Mouse (Mus musculus): ENCODE measurements around the gene Olfr873.
"Not testable (repeated sequence)": the region's sequence is repeated elsewhere in the genome, so short reads cannot be mapped to it uniquely, and the experiment has no call there.

Olfr873 gene

GRCm38 (mm10) chr9:20298232-20298631 lies at the start of gene Olfr873:
Gene Olfr873 (plus strand): TSS chr9:20298532.
- no peak for DNase-seq (ENCODE audit: low read depth, low spot score)

GRCm38 (mm10) chr9:20282051-20282450 lies 16.3 kb upstream of the Olfr873 start, which contains the start of gene Olfr39:
Gene Olfr39 (plus strand): TSS chr9:20282351.
- DNase-seq (ENCODE audit: low read depth, low spot score), result no peak

DNA sequence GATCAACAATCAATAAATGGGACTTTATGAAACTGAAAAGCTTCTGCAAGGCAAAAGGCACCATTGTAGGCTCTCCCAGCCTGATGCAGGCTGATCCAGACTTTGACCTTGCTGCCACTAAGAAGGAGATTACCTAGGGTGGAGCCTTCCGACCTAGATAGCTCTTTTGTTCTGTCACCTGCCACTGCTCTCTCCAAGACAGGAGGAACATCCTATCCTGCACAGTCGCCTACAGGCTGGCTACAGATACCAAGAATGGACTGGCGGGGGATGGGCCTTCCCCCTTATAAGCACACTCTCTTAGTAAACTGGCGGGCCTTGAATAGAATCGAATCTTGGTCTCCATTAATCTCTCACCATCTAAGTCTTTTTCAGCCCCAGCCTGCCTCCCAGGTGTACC lies 2.8 kb upstream of the Olfr873 start:
- DNase-seq (ENCODE audit: low read depth, low spot score), result not testable (repeated sequence)

- DNase-seq (ENCODE audit: low read depth, low spot score), result no peak
Observed at GRCm38 (mm10) chr9:20335994-20336393, 37.7 kb downstream of the Olfr873 start, which contains the start of gene Olfr18. Gene Olfr18 (minus strand): TSS chr9:20336094.

DNA sequence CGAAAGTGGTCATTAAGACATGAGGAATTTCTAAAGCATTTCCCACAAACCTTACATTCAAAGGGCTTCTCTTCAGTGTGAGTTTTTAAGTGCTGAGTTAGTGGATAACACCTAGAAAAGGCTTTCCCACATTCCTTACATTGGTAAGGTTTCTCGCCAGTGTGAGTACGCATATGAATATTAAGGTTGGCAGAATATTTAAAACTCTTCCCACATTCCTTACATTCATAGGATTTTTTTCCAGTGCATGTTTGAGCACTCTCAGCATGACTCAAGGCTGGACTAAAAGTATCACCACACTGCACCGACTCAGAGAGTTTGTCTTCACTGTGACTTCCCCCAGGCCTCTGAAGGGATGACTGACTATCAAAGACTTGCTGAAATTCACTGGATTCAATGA lies 50.2 kb downstream of the Olfr873 start:
- DNase-seq (ENCODE audit: low read depth, low spot score), result no peak
